ENCODE assay signal across 8 mouse cellular contexts in genomic region chr11:70982557-70983228, GRCm38 (mm10). TPM values are rescaled to one million over a fixed set of nuclear protein-coding genes. Genes with fewer than 3 reads are reported as not detected.
DNase-seq lines count a peak whose midpoint lies in the region; ATAC-seq and TF ChIP-seq lines count a peak whose summit lies in the region.

TSS of gene C1qbp (minus strand) at chr11:70983026.

- H3K27me3 ChIP-seq in lung, embryonic 15.5 days = no peaks in the 10 kb centered on the region

- DNase-seq in Muller cell, postnatal 12 days (ENCODE audit: inconsistent ontology term) = peak; percentile 95
- peak; percentile 93 for DNase-seq in cerebellum, adult 9-10 months
- peak; percentile 82 for DNase-seq in layer of hippocampus, adult 9-10 months (ENCODE audit: low spot score)
- DNase-seq in thymus, adult 18-20 months = peak; percentile 83 to 84

- under 1% methylated on average over 50 of the region's 64 CpGs for WGBS in lung, embryonic 15.5 days
- WGBS in olfactory bulb, adult 2 months = under 1% methylated on average over 64 of the region's 64 CpGs

- peak within 1 kb of the TSS; percentile 77 for H3K4me3 ChIP-seq in lung, embryonic 15.5 days
- peak within 1 kb of the TSS; percentile 97 for H3K4me3 ChIP-seq in olfactory bulb, adult 2 months (ENCODE audit: insufficient read depth, low read depth, low read length)

- peak; percentile 96 for TF ChIP-seq CTCF in olfactory bulb, adult 2 months (IDR thresholded peaks at IDR 0.05; ENCODE audit: insufficient read depth, low read depth, low read length)

- H3K36me3 ChIP-seq in lung, embryonic 15.5 days = peaks cover 63% of the 10 kb centered on the region

- H3K4me2 ChIP-seq in lung, embryonic 15.5 days = peak within 1 kb of the TSS; percentile 64

- TF ChIP-seq POLR2A in olfactory bulb, adult 2 months (IDR thresholded peaks at IDR 0.05; ENCODE audit: insufficient read depth, low read depth, low read length) = peak; percentile 36; the same call in 1 of the 2 replicates

- peak within 1 kb of the TSS; percentile 79 for H3K9ac ChIP-seq in lung, embryonic 15.5 days

- H3K9me3 ChIP-seq in lung, embryonic 15.5 days = no peaks in the 10 kb centered on the region

- H3K27ac ChIP-seq in lung, embryonic 15.5 days = peak within 1 kb of the TSS; percentile 66
- H3K27ac ChIP-seq in olfactory bulb, adult 2 months (ENCODE audit: insufficient read depth, low read depth, low read length) = peak within 1 kb of the TSS; percentile 16; the same call in 1 of the 2 replicates

- peaks cover 12% of the 10 kb centered on the region for H3K4me1 ChIP-seq in lung, embryonic 15.5 days
- peaks cover 14% of the 10 kb centered on the region for H3K4me1 ChIP-seq in olfactory bulb, adult 2 months (ENCODE audit: control insufficient read depth, insufficient read depth, low read length)

- ATAC-seq in frontal cortex, adult (ENCODE audit: low TSS enrichment) = peak; percentile 95
- peak; percentile 95 to 97 for ATAC-seq in hematopoietic stem cell, adult 5-6 weeks (replicated peaks in 1 of 2; ENCODE audit: insufficient read depth in 1 of 2, low FRiP score in 2 of 2, low TSS enrichment in 1 of 2, low read depth in 1 of 2, poor library complexity in 2 of 2, severe bottlenecking in 2 of 2)
- ATAC-seq in lung, embryonic 15.5 days (ENCODE audit: borderline replicate concordance, extremely low read depth, low FRiP score, low TSS enrichment) = peak; percentile 96

RNA-seq across cellular contexts. Expression of gene C1qbp, which starts in this region (rescaled TPM):
- total RNA-seq in hematopoietic stem cell, adult 5-6 weeks (2017) = 48.3 and 82.1 TPM in 2 replicates
- polyA plus RNA-seq in lung, embryonic 15.5 days (2015; fragmentation: Nextera tagmentation; extraction: Ambion mirVana) = 220 and 229 TPM in 2 replicates
- not detected in 2 replicates for polyA plus RNA-seq in olfactory bulb, adult 2 months (2012; ENCODE audit: insufficient read depth, insufficient read length, low replicate concordance, missing spikeins)

Comparison
In these comparisons a context has a peak if more than half of its experiments do, and no peak if none do; other contexts are left out.
1. Peak in every context shown above with its lines: DNase-seq, ATAC-seq, H3K4me3 ChIP-seq and H3K27ac ChIP-seq.
2. RNA of gene C1qbp (polyA plus RNA-seq): 220 to 229 TPM in lung, embryonic 15.5 days; not detected in olfactory bulb, adult 2 months; every median in the first group is over 100 times any median in the second.